Mouse (Mus musculus): Measurements from ENCODE around the gene 4833420G17Rik.

DNA sequence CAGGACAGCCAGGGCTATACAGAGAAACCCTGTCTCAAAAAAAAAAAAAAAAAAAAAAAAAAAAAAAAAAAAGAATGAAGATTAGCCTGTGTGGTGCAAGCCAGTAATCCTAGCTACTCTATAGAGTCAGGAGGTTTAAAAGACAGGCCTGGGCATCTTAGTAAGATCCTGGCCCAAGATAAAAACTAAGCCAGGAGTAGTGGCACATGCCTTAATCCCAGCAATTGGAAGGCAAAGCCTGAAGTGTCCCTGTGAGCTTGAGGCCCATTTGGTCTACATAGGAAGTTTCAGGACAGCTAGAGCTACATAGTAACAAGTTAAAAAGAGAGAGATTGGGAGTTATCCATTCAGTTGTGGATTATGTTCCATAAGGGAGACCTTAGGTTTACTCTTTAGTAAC lies 7.5 kb upstream of the 4833420G17Rik start:
- no peak for TF ChIP-seq POLR2A (IDR thresholded peaks at IDR 0.05; ENCODE audit: low read depth, low read length)
- no peak for TF ChIP-seq CTCF (conservative IDR thresholded peaks at IDR 0.05; ENCODE audit: insufficient read depth, insufficient read length, low read depth, low read length)
